Mouse (Mus musculus): ENCODE results near the gene Gm2696. TPM values are rescaled to one million over a fixed set of nuclear protein-coding genes. Genes with fewer than 3 reads are reported as not detected.
"Not testable (repeated sequence)": the region's sequence is repeated elsewhere in the genome, so short reads cannot be mapped to it uniquely, and the experiment has no call there.

Gene Gm2696
- polyA plus RNA-seq, 1 experiment from 2014 or later, result not detected

GRCm38 (mm10) chr10:77794976-77795375 lies 19.5 kb upstream of the Gm2696 start, which contains the start of gene Gm9639:
Gene Gm9639, minus strand, starts transcription at chr10:77795076.
- H3K27ac ChIP-seq (replicated peaks; ENCODE audit: low read depth, low read length), result no peak within 1 kb of the TSS
- WGBS, result 60% methylated on average over 2 of the region's 2 CpGs
- no peaks in the 10 kb centered on the region for H3K9me3 ChIP-seq (ENCODE audit: control insufficient read depth, low read length)
- DNase-seq (ENCODE audit: low spot score) (no peak), ATAC-seq (ENCODE audit: insufficient number of reproducible peaks, low FRiP score, low TSS enrichment, low read depth) (no peak)
- H3K36me3 ChIP-seq (ENCODE audit: control insufficient read depth, insufficient read depth, low read length), result no peaks in the 10 kb centered on the region
- no peak within 1 kb of the TSS for H3K9ac ChIP-seq (ENCODE audit: low read length)
- no peaks in the 10 kb centered on the region for H3K4me1 ChIP-seq (ENCODE audit: control insufficient read depth, insufficient read depth, low read length)
- H3K4me2 ChIP-seq (ENCODE audit: low read depth, severe bottlenecking), result no peak within 1 kb of the TSS
- no peaks in the 10 kb centered on the region for H3K27me3 ChIP-seq (ENCODE audit: control insufficient read depth, insufficient read depth, low read length)
- H3K4me3 ChIP-seq (ENCODE audit: low read depth, low read length), result no peak within 1 kb of the TSS

- Histone ChIP-seq H3K27ac (replicated peaks; ENCODE audit: low read depth, low read length) (no peak overlapping the region), H3K9ac (ENCODE audit: low read length) (no peak overlapping the region), H3K4me2 (ENCODE audit: low read depth, severe bottlenecking) (no peak overlapping the region), H3K4me1 (ENCODE audit: control insufficient read depth, insufficient read depth, low read length) (no peaks in the 10 kb centered on the region), H3K27me3 (ENCODE audit: control insufficient read depth, insufficient read depth, low read length) (no peaks in the 10 kb centered on the region), H3K9me3 (ENCODE audit: control insufficient read depth, low read length) (no peaks in the 10 kb centered on the region), H3K4me3 (ENCODE audit: low read depth, low read length) (no peak overlapping the region), H3K36me3 (ENCODE audit: control insufficient read depth, insufficient read depth, low read length) (no peaks in the 10 kb centered on the region)
- no peak for ATAC-seq (ENCODE audit: insufficient number of reproducible peaks, low FRiP score, low TSS enrichment, low read depth)
- DNase-seq (ENCODE audit: low spot score), result no peak
- 13% methylated on average over 3 of the region's 3 CpGs for WGBS
Measured at GRCm38 (mm10) chr10:77797677-77798076, 16.8 kb upstream of the Gm2696 start.

GRCm38 (mm10) chr10:77798164-77798920 lies 16.1 kb upstream of the Gm2696 start:
- not testable (repeated sequence) for ATAC-seq (ENCODE audit: insufficient number of reproducible peaks, low FRiP score, low TSS enrichment, low read depth); H3K27ac ChIP-seq (replicated peaks; ENCODE audit: low read depth, low read length); H3K9me3 ChIP-seq (ENCODE audit: control insufficient read depth, low read length); H3K4me3 ChIP-seq (ENCODE audit: low read depth, low read length); H3K27me3 ChIP-seq (ENCODE audit: control insufficient read depth, insufficient read depth, low read length); H3K9ac ChIP-seq (ENCODE audit: low read length); H3K4me1 ChIP-seq (ENCODE audit: control insufficient read depth, insufficient read depth, low read length); DNase-seq (ENCODE audit: low spot score); H3K36me3 ChIP-seq (ENCODE audit: control insufficient read depth, insufficient read depth, low read length); H3K4me2 ChIP-seq (ENCODE audit: low read depth, severe bottlenecking)
- 24% methylated on average over 3 of the region's 3 CpGs for WGBS

GRCm38 (mm10) chr10:77798921-77799508 lies 15.5 kb upstream of the Gm2696 start, which contains the start of gene Gm19668:
Gene Gm19668, minus strand, starts transcription at chr10:77799133.
- H3K27ac ChIP-seq (replicated peaks; ENCODE audit: low read depth, low read length), result no peak within 1 kb of the TSS
- H3K27me3 ChIP-seq (ENCODE audit: control insufficient read depth, insufficient read depth, low read length), result no peaks in the 10 kb centered on the region
- ATAC-seq (ENCODE audit: insufficient number of reproducible peaks, low FRiP score, low TSS enrichment, low read depth), result no peak; the same call in 1 of the 2 replicates

GRCm38 (mm10) chr10:77804095-77804494 lies 10.4 kb upstream of the Gm2696 start:
- no peaks in the 10 kb centered on the region for H3K4me1 ChIP-seq (ENCODE audit: control insufficient read depth, insufficient read depth, low read length)
- H3K27me3 ChIP-seq (ENCODE audit: control insufficient read depth, insufficient read depth, low read length), result no peaks in the 10 kb centered on the region
- no peak overlapping the region for H3K4me3 ChIP-seq (ENCODE audit: low read depth, low read length)
- ATAC-seq (ENCODE audit: insufficient number of reproducible peaks, low FRiP score, low TSS enrichment, low read depth) (no peak), DNase-seq (ENCODE audit: low spot score) (no peak)
- no peak overlapping the region for H3K27ac ChIP-seq (replicated peaks; ENCODE audit: low read depth, low read length)
- H3K4me2 ChIP-seq (ENCODE audit: low read depth, severe bottlenecking), result no peak overlapping the region
- 82% methylated on average over 3 of the region's 3 CpGs for WGBS
- H3K36me3 ChIP-seq (ENCODE audit: control insufficient read depth, insufficient read depth, low read length), result no peaks in the 10 kb centered on the region
- no peaks in the 10 kb centered on the region for H3K9me3 ChIP-seq (ENCODE audit: control insufficient read depth, low read length)
- no peak overlapping the region for H3K9ac ChIP-seq (ENCODE audit: low read length)

More at GRCm38 (mm10) chr10:77798921-77799508, 15.5 kb upstream of the Gm2696 start, which contains the start of gene Gm19668:
- H3K9ac ChIP-seq (ENCODE audit: low read length), result no peak within 1 kb of the TSS
- 55% methylated on average over 8 of the region's 8 CpGs for WGBS
- no peaks in the 10 kb centered on the region for H3K4me1 ChIP-seq (ENCODE audit: control insufficient read depth, insufficient read depth, low read length)
- H3K4me2 ChIP-seq (ENCODE audit: low read depth, severe bottlenecking), result no peak within 1 kb of the TSS
- no peaks in the 10 kb centered on the region for H3K36me3 ChIP-seq (ENCODE audit: control insufficient read depth, insufficient read depth, low read length)
- no peaks in the 10 kb centered on the region for H3K9me3 ChIP-seq (ENCODE audit: control insufficient read depth, low read length)
- H3K4me3 ChIP-seq (ENCODE audit: low read depth, low read length), result no peak within 1 kb of the TSS
- no peak for DNase-seq (ENCODE audit: low spot score)

- ATAC-seq (ENCODE audit: insufficient number of reproducible peaks, low FRiP score, low TSS enrichment, low read depth), result no peak
- Histone ChIP-seq H3K4me3 (ENCODE audit: low read depth, low read length) (no peak within 1 kb of the TSS), H3K9ac (ENCODE audit: low read length) (no peak within 1 kb of the TSS), H3K9me3 (ENCODE audit: control insufficient read depth, low read length) (peaks cover 4% of the 10 kb centered on the region; the same call in 1 of the 2 replicates), H3K27me3 (ENCODE audit: control insufficient read depth, insufficient read depth, low read length) (no peaks in the 10 kb centered on the region), H3K36me3 (ENCODE audit: control insufficient read depth, insufficient read depth, low read length) (no peaks in the 10 kb centered on the region), H3K27ac (replicated peaks; ENCODE audit: low read depth, low read length) (no peak within 1 kb of the TSS), H3K4me2 (ENCODE audit: low read depth, severe bottlenecking) (no peak within 1 kb of the TSS), H3K4me1 (ENCODE audit: control insufficient read depth, insufficient read depth, low read length) (no peaks in the 10 kb centered on the region)
- DNase-seq (ENCODE audit: low spot score), result no peak
- 69% methylated on average over 5 of the region's 5 CpGs for WGBS
Measured at GRCm38 (mm10) chr10:77811743-77812142, 2.7 kb upstream of the Gm2696 start, which contains the start of gene Gm9507. Gene Gm9507, minus strand, starts transcription at chr10:77811843.

- H3K4me3 ChIP-seq (ENCODE audit: low read depth, low read length), result no peak overlapping the region
- peak; percentile 66 for DNase-seq (ENCODE audit: low spot score)
- no peak overlapping the region for H3K4me2 ChIP-seq (ENCODE audit: low read depth, severe bottlenecking)
- WGBS, result 28% methylated on average over 5 of the region's 5 CpGs
- no peaks in the 10 kb centered on the region for H3K36me3 ChIP-seq (ENCODE audit: control insufficient read depth, insufficient read depth, low read length)
- H3K9me3 ChIP-seq (ENCODE audit: control insufficient read depth, low read length), result no peaks in the 10 kb centered on the region
- H3K27ac ChIP-seq (replicated peaks; ENCODE audit: low read depth, low read length), result no peak overlapping the region
- no peaks in the 10 kb centered on the region for H3K27me3 ChIP-seq (ENCODE audit: control insufficient read depth, insufficient read depth, low read length)
- H3K9ac ChIP-seq (ENCODE audit: low read length), result no peak overlapping the region
- H3K4me1 ChIP-seq (ENCODE audit: control insufficient read depth, insufficient read depth, low read length), result 0 out of 2 replicates have a peak, but pooled peaks cover 4% of the 10 kb centered on the region
- no peak for ATAC-seq (ENCODE audit: insufficient number of reproducible peaks, low FRiP score, low TSS enrichment, low read depth)
Measured at GRCm38 (mm10) chr10:77815514-77815913, 1.0 kb downstream of the Gm2696 start.

- ATAC-seq (ENCODE audit: insufficient number of reproducible peaks, low FRiP score, low TSS enrichment, low read depth) (no peak), DNase-seq (ENCODE audit: low spot score) (no peak)
- Histone ChIP-seq H3K27ac (replicated peaks; ENCODE audit: low read depth, low read length) (no peak overlapping the region), H3K9ac (ENCODE audit: low read length) (no peak overlapping the region), H3K36me3 (ENCODE audit: control insufficient read depth, insufficient read depth, low read length) (no peaks in the 10 kb centered on the region), H3K9me3 (ENCODE audit: control insufficient read depth, low read length) (no peaks in the 10 kb centered on the region), H3K4me1 (ENCODE audit: control insufficient read depth, insufficient read depth, low read length) (0 out of 2 replicates have a peak, but pooled peaks cover 4% of the 10 kb centered on the region), H3K4me3 (ENCODE audit: low read depth, low read length) (no peak overlapping the region), H3K27me3 (ENCODE audit: control insufficient read depth, insufficient read depth, low read length) (no peaks in the 10 kb centered on the region), H3K4me2 (ENCODE audit: low read depth, severe bottlenecking) (no peak overlapping the region)
- 89% methylated on average over 4 of the region's 4 CpGs for WGBS
Measured at GRCm38 (mm10) chr10:77818523-77818922, 4.0 kb downstream of the Gm2696 start.

All from limb, embryonic 11.5 days (tissue).